Mouse (Mus musculus): ENCODE measurements around the gene Mrps30. TPM values are rescaled to one million over a fixed set of nuclear protein-coding genes. Genes with fewer than 3 reads are reported as not detected.
A peak's percentile ranks its signal among the peaks of the same experiment; 100 is the strongest.
"Not testable (repeated sequence)": the region's sequence is repeated elsewhere in the genome, so short reads cannot be mapped to it uniquely, and the experiment has no call there.

Mrps30 gene
- 10 to 100 TPM; 18.3 to 20.7 TPM for total RNA-seq (2021)
- long read RNA-seq, experiment 1, transcript Mrps30-201 (5 exons, 3,319 nt): major isoform, 124 of 133 reads
- long read RNA-seq, experiment 1, partial matches to known transcripts: 5 of 133 reads
- long read RNA-seq, experiment 1, other reads (novel, unspliced or antisense): 4 of 133 reads
- long read RNA-seq, experiment 2, transcript Mrps30-201 (5 exons, 3,319 nt): major isoform, 104 of 111 reads
- long read RNA-seq, experiment 2, partial matches to known transcripts: 5 of 111 reads
- long read RNA-seq, experiment 2, other reads (novel, unspliced or antisense): 2 of 111 reads

DNA sequence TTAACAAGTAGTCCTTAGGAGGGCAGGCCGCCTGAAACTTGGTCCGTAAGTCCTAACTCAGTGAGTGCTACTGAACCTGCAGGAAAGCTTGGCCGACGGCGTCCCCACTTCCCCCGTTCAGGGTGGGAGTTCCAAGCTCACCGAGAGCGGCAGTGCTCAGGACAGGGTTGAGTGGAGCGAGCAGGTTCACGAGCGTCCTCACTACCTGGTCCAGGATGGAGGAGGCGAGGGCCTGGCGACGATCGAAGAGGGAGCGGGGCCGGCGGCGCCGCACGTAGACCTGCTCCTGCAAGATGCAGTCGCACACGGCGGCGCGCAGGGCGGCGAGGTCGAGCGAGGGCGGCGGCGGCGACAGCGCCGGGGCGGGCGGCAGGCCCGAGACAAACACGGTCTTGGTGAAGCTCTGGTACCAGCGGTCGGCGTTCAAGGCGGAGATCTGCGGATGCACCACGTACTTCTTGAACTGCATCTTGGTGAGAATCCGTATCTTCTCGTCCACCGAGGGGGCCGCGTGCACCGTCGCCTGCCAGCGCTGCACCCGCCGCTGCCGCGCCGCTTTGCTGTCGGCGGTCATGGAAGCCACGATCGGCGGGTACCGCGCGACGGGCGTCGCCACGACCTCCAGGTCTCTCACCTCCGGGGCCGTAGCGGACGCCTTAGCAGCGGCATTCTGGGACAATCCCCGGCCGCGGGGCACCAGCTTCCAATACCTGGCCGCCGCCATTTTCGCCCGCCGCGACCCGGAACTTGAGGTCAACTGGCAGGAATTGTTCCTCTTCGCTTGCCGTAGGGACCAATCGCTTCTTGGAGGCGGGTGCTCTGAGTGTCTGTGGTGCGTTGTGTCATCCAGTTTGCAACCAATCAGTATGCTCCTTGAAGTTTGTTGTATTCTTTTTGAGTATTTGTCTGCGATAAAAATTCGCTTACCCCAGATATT, at the start of gene Mrps30, which contains the start of gene B430218F22Rik:
Gene Mrps30, minus strand, starts transcription at position 742 of the 937 bp plus-strand sequence.
Gene B430218F22Rik, plus strand, starts transcription at position 120 of the 937 bp plus-strand sequence.
- DNase-seq (ENCODE audit: low spot score in 2 of 2): peak; percentile 87 to 96

GRCm38 (mm10) chr13:118420847-118421246, 33.8 kb upstream of the Mrps30 start:
- DNase-seq (ENCODE audit: low spot score in 2 of 2): no peak

DNA sequence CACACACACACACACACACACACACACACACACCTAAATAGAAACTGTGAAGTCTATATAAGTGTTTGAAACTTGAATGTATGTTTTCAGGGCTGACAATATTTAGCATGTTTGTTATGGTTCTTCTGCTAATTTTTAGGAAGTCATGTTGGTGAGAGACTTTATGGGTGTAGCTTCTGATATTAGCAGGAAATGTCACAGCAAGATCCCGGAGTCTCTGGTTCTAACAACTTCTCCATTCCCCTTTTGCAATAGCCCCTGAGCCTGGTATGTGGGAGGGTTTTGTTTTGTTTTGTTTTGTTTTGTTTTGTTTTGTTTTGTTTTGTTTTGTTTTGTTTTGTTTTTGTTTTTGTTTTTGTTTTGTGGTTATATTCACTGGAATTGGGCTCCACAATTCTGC, 33.4 kb upstream of the Mrps30 start:
- no peak for DNase-seq (ENCODE audit: low spot score in 2 of 2)

- DNase-seq (ENCODE audit: low spot score in 2 of 2): no peak
These were observed 31.1 kb upstream of the Mrps30 start for GRCm38 (mm10) chr13:118418163-118418562.

- DNase-seq (ENCODE audit: low spot score in 2 of 2): no peak
These were observed 24.4 kb upstream of the Mrps30 start for GRCm38 (mm10) chr13:118411297-118411992.

- DNase-seq (ENCODE audit: low spot score in 2 of 2): no peak
These were observed 16.5 kb upstream of the Mrps30 start for GRCm38 (mm10) chr13:118403544-118403943.

GRCm38 (mm10) chr13:118400340-118400739, 13.3 kb upstream of the Mrps30 start:
- DNase-seq (ENCODE audit: low spot score in 2 of 2): no peak

DNA sequence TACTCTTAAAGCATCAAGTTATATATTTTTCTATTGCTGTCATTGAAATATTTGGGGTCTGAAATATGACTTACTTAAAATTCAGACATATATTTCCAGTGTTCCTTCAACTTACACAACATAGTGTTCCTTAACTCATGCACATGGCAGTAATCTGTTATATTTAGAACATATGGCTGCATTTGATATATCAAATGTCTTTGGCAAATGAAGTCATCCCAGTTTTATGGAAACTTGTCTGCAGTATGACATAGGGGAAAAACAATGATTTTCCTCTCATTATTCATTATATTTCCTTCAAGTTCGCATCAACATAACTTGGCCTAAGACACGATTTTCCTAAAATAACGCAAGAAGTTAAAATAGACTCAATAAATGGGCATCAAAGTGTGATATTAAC, 8.8 kb upstream of the Mrps30 start:
- DNase-seq (ENCODE audit: low spot score in 2 of 2): no peak

GRCm38 (mm10) chr13:118387448-118387801, 373 bp upstream of the Mrps30 start:
- DNase-seq (ENCODE audit: low spot score in 2 of 2): not testable (repeated sequence)

- DNase-seq (ENCODE audit: low spot score in 2 of 2): no peak
These were observed 6.7 kb downstream of the Mrps30 start for GRCm38 (mm10) chr13:118380381-118380780.

DNA sequence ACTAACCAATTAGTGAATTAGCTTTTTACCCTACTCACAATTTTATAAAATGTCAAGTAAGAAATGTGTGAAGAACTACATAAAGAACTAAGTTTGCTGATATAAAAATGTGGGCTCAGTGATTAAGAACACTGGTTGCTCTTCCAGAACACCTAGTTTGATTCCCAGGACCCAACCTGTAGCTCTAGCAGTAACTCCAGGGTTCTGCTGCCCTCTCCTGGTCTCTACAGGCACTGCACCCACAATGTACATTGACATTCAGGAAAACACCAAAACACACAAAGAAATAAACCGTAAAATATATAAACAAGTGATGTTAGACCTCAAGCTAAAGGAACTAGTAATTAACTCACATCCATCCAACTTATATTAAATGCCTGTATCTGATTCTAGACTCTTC, 7.9 kb downstream of the Mrps30 start:
- DNase-seq (ENCODE audit: low spot score in 2 of 2): peak in 1 of 2 experiments; percentile 33

- DNase-seq (ENCODE audit: low spot score in 2 of 2): no peak
These were observed 14.2 kb downstream of the Mrps30 start for GRCm38 (mm10) chr13:118372871-118373270.

GRCm38 (mm10) chr13:118365774-118366173, 21.3 kb downstream of the Mrps30 start:
- no peak for DNase-seq (ENCODE audit: low spot score in 2 of 2)

GRCm38 (mm10) chr13:118363342-118363741, 23.7 kb downstream of the Mrps30 start:
- DNase-seq (ENCODE audit: low spot score in 2 of 2): no peak

DNA sequence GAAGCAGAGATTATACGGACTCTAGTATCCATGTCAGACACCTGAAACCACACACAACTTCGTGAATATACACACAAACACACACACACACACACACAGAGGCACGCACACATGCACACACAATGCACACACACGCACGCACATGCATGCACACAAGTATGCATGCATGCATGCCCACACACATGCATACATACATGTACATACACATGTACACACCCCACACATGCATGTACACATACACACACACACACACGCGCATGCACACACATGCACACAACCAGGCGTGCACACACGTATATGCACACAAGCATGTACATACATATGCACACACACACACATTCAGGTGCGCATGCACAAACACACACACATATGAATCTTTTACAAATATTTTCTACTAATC, 36.2 kb downstream of the Mrps30 start:
- no peak for DNase-seq (ENCODE audit: low spot score in 2 of 2)

DNA sequence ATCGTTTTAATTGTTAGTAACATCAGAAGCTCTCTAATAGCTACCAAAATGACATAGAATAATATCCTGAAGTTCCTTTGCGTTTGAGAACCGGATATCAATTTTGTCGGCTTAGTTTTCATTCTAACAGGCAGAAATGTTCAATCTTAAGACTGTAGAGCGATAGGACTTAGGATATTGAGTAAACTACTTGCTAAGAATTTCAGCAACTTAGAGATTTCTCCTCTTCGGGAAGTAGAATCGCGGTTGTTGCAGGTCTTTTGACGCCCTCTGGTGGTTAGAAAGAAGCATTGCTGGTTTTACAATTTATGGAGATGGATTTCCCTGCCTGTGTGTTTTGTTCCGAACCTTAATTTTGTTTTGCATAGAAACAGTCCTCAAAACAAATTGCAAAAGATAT, 36.8 kb downstream of the Mrps30 start:
- no peak for DNase-seq (ENCODE audit: low spot score in 2 of 2)

Other genes with a start within 250 kb of the Mrps30 start
- not detected for gene B430218F22Rik, start 622 bp downstream of the Mrps30 start, total RNA-seq (2021)

All from gastrocnemius, postnatal 4 days (tissue).